Mouse (Mus musculus) left cerebral cortex, postnatal 36 days (tissue): ENCODE results near the gene Mid1. TPM values are rescaled to one million over a fixed set of nuclear protein-coding genes. Genes with fewer than 3 reads are reported as not detected.
A peak's percentile ranks its signal among the peaks of the same experiment; 100 is the strongest.
"Not testable (repeated sequence)": the region's sequence is repeated elsewhere in the genome, so short reads cannot be mapped to it uniquely, and the experiment has no call there.

Experiments used
- DNase-seq, 2 experiments: peaks; one replicate each; pipeline ENCODE4 v3.0.0; 2021 to 2022; ENCODE audit warnings: low spot score in 2 of 2, mixed read lengths in 1 of 2
- intact Hi-C: fragments of 180-260 bp; cut with DNase I; formaldehyde crosslinking; loops from one replicate; pipeline ENCODE4 v1.15.1; 2025
- total RNA-seq, 2 experiments: library from RNA; stranded (reverse); gene quantifications; 2 replicates each; pipeline ENCODE4 v1.2.3; 2021

Mid1 gene
- total RNA-seq, 2 experiments from 2014 or later, result 12.8 to 23.1 TPM

- intact Hi-C loops, DNase-seq: not testable (repeated sequence)
Observed at GRCm38 (mm10) chrX:169994011-169994865, 309.2 kb downstream of the Mid1 start.

DNA sequence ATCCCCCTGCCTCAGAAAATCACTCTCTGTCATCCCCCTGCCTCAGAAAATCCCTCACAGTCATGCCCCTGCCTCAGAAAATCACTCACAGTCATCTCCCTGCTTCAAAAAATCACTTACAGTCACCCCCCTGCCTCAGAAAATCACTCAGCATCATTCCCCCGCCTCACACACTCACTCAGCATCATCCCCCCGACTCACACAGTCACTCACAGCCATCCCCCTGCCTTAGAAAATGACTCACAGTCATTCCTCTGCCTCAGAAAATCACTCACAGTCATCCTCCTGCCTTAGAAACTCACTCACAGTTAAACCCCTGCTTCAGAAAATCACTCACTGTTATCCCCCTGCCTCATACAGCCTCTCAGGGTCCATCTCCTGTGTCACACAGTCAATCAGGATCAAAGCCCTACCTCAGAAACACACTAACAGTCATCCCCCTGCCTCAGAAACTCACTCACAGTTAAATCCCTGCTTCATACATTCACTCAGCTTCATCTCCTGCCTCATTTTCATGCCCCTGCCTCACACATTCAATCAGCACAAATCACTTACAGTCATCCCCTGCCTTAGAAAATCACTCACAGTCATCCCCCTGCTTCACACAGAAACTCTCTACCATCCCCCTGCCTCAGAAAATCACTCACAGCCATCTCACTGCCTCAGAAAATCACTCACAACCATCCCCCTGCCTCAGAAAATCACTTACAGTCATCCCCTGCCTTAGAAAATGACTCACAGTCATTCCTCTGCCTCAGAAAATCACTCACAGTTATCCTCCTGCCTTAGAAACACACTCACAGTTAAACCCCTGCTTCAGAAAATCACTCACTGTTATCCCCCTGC lies 310.1 kb downstream of the Mid1 start:
- DNase-seq, intact Hi-C loops: not testable (repeated sequence)

GRCm38 (mm10) chrX:169995909-169996521 lies 311.0 kb downstream of the Mid1 start:
- intact Hi-C loops, DNase-seq: not testable (repeated sequence)

GRCm38 (mm10) chrX:169996926-169997325 lies 311.9 kb downstream of the Mid1 start:
- DNase-seq, result peak; percentile 88 to 91
- intact Hi-C loops, result not testable (repeated sequence)

- not testable (repeated sequence) for DNase-seq
Observed at GRCm38 (mm10) chrX:169997456-169997853, 312.5 kb downstream of the Mid1 start.

GRCm38 (mm10) chrX:169997854-169998456 lies 313.0 kb downstream of the Mid1 start:
- intact Hi-C loops, result not testable (repeated sequence)
- DNase-seq, result peak; percentile 99 to 100

More at GRCm38 (mm10) chrX:169997456-169997853, 312.5 kb downstream of the Mid1 start:
- intact Hi-C loops, result not testable (repeated sequence)

- DNase-seq, intact Hi-C loops: not testable (repeated sequence)
Observed at GRCm38 (mm10) chrX:169998559-169999219, 313.7 kb downstream of the Mid1 start.

GRCm38 (mm10) chrX:169999226-169999883 lies 314.4 kb downstream of the Mid1 start:
- intact Hi-C loops, DNase-seq: not testable (repeated sequence)

GRCm38 (mm10) chrX:169999912-170000641 lies 315.1 kb downstream of the Mid1 start:
- DNase-seq, intact Hi-C loops: not testable (repeated sequence)

DNA sequence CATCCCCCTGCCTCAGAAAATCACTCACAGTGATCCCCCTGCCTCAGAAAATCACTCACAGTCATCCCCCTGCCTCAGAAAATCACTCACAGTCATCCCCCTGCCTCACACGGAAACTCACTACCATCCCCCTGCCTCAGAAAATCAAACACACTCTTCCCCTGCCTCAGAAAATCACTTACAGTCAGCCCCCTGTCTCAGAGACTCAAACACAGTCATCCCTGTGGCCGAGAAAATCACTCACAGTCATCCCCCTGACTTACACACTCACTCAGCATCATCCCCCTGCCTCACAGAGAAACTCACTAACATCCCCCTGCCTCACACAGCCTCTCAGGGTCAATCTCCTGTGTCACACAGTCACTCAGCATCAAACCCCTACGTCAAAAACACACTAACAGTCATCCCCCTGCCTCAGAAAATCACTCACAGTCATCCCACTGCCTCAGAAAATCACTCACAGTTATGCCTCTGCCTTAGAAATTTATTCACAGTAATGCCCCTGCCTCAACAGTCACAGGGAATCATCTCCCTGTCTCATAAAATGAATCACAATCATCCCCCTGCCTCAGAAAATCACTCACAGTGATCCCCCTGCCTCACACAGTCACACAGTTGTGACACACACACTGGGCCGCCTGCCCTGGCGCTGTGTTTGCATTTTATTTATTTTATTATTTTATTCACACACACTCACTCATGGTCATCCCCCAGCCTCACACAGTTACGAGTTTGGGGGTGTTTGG lies 315.8 kb downstream of the Mid1 start:
- DNase-seq, intact Hi-C loops: not testable (repeated sequence)

DNA sequence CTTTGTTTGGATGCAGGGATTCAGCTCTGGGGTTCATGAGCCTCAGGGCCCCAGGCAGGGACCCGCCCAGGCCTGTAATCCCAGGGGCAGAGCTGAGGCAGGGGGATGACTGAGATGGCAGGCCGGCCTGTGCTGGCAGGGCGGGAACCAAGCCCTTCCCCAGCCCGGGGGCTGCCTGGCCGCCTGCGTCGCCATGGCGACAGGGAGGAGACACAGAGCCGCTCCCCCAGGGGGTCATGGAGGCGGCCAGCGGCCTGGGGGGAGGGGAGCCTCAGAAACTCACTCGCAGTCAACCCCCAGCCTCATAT lies 316.3 kb downstream of the Mid1 start:
- DNase-seq, result not testable (repeated sequence)

DNA sequence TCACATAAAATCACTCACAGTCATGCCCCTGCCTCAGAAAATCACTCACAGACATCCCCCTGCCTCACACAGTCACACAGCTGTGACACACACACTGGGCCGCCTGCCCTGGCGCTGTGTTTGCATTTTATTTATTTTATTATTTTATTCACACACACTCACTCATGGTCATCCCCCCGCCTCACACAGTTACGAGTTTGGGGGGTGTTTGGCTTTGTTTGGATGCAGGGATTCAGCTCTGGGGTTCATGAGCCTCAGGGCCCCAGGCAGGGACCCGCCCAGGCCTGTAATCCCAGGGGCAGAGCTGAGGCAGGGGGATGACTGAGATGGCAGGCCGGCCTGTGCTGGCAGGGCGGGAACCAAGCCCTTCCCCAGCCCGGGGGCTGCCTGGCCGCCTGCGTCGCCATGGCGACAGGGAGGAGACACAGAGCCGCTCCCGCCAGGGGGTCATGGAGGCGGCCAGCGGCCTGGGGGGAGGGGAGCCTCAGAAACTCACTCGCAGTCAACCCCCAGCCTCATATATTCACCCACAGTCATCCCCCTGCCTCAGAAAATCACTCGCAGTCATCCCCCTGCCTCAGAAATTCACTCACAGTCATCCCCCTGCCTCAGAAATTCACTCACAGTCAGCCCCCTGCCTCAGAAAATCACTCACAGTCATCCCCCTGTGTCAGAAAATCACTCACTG lies 317.7 kb downstream of the Mid1 start:
- DNase-seq, intact Hi-C loops: not testable (repeated sequence)

More for the DNA sequence above, 316.3 kb downstream of the Mid1 start:
- intact Hi-C loops, result not testable (repeated sequence)

GRCm38 (mm10) chrX:170003536-170003935 lies 318.5 kb downstream of the Mid1 start:
- DNase-seq, intact Hi-C loops: not testable (repeated sequence)

GRCm38 (mm10) chrX:170004236-170004635 lies 319.2 kb downstream of the Mid1 start:
- DNase-seq, intact Hi-C loops: not testable (repeated sequence)

- DNase-seq, intact Hi-C loops: not testable (repeated sequence)
Observed at GRCm38 (mm10) chrX:170004793-170005192, 319.8 kb downstream of the Mid1 start.

- intact Hi-C loops, DNase-seq: not testable (repeated sequence)
Observed at GRCm38 (mm10) chrX:170005194-170005593, 320.2 kb downstream of the Mid1 start.
